Mouse (Mus musculus) spleen, adult 2 months (tissue): ENCODE results near the gene Ctcfl.

ENCODE experiments used
- CTCF ChIP-seq: fragments of 200-500 bp; IDR thresholded peaks from 2 replicates; pipeline ENCODE4 v1.5.1; 2011; ENCODE audit warnings: mild to moderate bottlenecking, inconsistent platforms; ENCODE audit not compliant: insufficient read depth, insufficient read length, insufficient replicate concordance; ENCODE audit errors: extremely low read depth
- POLR2A ChIP-seq: fragments of 200-500 bp; IDR thresholded peaks from 2 replicates; pipeline ENCODE4 v1.6.1; 2011; ENCODE audit warnings: low read depth, low read length, inconsistent platforms

GRCm38 (mm10) chr2:173151784-173152284 is 32.5 kb upstream of the Ctcfl start:
- TF ChIP-seq POLR2A, result no peak
- TF ChIP-seq CTCF, result no peak
